Mouse (Mus musculus) ZHBTc4 (cell line): ENCODE measurements at regions not wholly inside any gene's neighbourhood (a gene's known extent, or its start where the extent isn't known, plus 50 kb on each side); places are given as distances from the start of the nearest gene placed in this dataset.

Experiments used
- DNase-seq: peaks from one replicate; pipeline ENCODE4 v3.0.0-alpha.2; 2011; ENCODE audit warnings: low read depth, low spot score

DNA sequence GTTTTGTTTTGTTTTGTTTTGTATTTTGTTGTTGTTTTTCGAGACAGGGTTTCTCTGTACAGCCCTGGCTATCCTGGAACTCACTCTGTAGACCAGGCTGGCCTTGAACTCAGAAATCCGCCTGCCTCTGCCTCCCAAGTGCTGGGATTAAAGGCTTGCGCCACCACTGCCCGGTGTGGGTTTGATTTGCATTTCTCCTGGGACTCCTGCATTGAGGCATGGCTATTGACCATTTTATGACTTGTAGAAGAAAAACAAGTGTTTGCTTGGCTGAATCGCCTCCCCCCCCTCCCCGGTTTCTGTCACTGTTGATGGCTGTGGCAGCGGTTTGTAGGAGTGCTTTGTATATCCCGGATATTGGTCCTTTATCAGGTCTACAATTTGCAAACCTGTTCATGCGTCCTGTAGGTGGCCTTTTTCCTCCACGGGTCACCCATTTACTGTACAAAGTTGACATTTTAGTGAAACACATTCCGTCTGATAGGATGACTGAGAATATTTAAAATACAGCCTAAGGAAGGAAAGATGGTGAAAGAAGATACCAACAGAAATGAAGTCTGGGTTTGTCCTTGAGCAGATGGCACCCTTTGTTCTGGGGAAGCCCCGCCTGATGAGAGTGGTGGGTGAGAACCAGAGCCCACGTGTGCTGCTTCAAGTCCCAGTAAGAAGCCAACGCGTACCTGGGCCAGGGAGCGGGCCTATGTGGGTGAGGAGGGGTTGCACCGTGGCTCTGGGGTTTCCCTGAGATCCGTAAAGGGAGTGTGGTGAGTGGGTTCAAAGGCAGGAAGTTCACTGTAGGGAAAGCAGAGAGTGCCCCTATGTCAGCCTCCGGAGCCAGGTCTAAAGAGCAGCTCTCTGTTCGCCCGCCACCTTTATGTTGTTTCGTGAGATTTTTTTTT, 52.6 kb upstream of the Smndc1 start:
- no peak for DNase-seq

DNA sequence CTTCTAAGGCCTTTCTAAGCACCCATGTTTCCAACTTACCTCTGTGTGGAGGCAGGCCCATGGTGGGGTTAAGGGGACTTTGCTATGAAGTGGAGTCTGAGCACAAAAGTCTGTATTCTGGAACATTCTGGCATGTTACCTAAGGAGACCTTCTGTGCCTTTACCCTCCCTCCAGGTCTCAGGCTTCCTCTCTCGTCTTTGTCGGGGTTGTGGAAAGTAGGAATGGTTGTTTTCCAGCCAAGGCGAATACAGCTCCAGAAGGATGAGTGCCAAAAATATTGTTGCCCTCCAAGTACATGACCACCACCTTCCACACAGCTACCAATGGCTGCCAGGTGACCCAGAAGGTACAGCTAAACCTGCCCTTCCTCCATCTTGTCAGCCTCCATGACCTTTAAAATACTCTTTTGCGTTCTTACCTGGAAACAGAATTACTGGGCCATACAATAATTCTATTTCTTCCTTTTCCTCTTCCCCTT, 51.8 kb upstream of the Smndc1 start:
- DNase-seq: no peak

DNA sequence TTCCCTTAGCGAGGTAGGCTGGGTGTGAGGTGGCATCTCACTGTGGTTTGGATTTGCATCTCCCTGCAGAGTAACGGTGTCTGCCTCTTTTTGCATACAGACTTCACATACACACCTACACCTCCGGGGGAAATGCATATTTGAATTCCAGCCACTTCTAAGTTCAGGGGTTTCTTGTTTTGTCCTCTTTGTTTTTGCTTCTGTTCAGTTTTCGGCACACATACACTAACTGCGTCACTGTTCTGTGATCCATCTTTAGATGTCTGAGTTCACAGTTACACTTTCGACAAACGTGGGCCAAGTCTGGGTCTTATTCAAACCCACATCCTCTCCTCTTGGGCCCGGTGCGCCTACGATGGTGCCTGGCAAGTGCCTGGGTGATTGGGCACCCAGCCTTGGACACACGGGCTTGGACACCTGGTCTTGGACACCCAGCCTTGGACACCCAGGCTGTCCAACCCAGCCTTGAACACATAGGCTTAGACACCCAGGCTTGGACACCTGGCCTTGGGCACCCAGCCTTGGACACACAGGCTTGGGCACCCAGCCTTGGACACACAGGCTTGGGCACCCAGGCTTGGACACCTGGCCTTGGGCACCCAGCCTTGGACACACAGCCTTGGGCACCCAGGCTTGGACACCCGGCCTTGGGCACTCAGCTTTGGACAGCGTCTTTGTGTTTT, 51.2 kb upstream of the Smndc1 start:
- no peak for DNase-seq

DNA sequence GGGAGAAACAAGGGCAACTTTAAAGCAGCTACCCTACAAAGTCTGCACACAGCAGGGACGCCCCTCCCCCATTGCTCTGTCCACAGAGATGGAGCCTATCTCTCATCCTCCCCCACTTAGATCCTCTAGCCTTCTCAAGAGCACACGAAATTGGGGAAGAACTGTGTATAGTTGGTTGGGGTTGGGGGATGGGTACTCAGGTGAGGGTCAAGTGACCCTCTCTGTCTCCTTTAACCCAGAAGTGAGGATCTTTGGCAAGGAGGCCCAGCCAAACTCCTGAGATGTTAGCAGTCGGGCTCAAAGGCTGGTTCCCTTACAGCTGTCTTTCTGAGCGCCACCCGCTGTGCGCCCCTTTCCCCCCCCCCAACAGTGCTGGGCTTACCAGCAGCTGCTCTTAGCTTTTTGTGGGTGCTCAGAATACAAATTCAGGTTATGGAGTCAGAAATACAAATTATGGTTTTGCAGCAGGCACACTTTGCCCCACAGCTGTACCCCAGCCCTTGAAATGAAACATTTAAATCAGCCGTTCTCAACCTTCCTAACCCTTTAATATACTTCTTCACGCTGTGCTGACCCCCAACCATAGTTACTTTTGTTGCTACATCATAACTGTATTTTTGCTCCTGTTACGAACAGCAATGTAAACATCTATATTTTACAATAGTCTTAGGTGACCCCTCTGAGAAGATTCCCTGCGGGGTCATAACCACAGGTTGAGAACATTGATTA, 50.1 kb upstream of the Smndc1 start:
- DNase-seq: no peak
